Mouse (Mus musculus) urinary bladder, postnatal 14 days (tissue): ENCODE data around the gene Ccdc150.

ENCODE experiments used
- DNase-seq: peaks from one replicate; pipeline ENCODE4 v3.0.0; 2021; ENCODE audit warnings: low spot score

Ccdc150 gene

DNA sequence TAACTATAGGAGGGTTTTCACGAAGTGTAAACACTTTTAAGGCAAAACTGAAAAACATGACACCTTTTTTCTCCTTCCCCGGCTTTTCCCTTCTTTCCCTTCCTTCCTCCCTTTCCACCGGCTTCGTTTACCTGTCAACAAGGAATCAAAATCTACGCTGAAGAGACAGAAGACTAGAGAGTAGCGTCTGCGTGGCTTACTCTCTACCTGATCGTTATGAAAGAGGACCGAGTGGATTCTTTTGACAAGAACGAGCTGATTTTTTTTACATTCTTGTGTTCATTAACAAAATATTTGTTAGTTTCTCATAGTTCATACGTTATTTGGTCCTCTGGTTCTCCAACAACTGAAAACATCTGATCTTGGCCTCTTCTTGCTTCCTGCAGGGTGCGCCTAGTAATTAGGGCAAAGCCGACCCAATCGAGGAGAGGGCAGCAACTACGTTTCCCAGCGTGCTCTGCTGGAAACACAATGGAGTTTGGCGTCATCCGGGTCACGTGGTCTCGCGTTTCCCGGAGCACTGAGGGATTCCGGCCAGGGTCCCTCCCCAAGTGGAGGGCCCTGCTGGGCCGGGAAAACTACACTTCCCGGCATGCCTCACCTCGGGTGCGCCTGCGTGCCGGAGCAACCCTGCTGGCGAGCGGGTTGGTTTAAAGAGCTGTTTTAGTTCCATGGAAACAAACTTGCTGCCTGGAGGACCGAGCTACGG, at the start of gene Ccdc150:
TSS of gene Ccdc150 (plus strand) at position 526 of the 709 bp plus-strand sequence.
- DNase-seq = peak; percentile 98

DNA sequence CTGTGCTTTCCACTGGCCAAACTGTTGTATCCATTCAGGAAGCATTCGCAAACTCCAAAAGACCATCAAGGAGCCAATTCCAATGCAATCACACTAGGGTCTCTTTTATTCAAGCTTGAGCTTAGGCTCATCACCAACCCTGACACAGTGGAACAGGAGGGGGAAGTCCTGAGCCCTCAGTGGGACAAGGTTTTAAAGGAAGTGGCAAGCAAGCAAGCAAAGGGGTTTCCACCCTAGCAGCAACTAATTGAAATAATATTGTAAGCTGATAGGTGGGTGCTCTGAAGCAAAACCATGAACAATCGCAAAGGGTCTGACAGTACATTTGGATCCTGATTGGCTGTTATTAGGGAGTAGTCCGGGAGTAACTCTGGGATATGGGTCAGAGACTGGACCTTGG, 30.2 kb upstream of the Ccdc150 start:
- DNase-seq = no peak

DNA sequence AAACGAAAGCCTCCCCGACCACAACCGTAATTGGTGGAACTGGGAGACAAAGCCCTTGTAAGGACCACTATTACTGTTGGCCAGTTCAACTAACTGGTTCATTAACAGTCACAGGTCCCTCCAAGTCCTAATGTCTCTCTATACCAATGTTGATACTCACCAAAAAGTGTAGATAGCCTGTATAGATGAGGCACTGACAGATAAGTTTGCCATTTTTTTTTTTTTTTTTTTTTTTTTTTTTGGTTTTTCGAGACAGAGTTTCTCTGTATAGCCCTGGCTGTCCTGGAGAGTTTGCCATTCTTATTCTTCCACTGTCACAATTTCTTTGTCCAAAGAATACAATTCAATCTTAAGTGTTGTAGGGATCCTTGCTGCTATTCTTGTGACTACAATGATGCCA, 7.8 kb upstream of the Ccdc150 start:
- DNase-seq = no peak

DNA sequence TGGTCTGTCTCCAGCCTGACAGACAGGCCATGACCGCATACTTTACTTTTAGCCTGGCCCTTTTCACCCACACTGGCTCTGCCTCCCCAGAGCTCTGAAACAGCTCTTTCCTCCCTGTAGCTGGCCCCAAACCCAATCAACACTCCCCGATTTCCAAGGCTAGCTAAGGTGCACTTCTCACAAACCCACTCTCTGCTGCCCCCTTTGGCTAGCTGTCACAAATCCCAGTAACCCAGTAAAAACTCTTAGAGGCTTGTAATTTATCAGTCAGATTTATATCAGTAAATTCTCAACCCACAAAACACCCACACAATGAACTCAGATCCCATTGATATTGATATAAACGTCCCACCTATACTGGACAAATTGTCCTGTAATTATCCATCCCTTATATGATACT, 25.1 kb downstream of the Ccdc150 start:
- DNase-seq = no peak

DNA sequence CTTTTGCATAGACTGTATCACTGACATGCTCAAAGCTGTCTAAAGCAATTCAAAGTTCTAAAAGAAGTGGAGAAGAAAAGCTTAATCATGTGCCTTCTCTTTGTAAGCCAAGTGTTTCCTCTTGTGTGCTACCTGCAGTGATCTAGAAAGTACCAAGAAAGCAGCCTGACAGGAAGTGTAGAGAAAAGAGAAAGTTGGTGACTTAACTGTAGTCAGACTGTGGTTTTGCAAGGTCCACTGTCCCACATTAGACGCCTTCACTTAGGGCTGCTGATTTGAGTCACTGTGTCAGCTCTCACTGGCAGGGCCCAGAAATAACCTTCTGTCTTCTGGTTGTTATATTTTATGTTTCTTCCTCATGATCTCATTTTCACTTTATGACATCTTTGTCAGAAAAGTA, 29.1 kb downstream of the Ccdc150 start:
- no peak for DNase-seq

DNA sequence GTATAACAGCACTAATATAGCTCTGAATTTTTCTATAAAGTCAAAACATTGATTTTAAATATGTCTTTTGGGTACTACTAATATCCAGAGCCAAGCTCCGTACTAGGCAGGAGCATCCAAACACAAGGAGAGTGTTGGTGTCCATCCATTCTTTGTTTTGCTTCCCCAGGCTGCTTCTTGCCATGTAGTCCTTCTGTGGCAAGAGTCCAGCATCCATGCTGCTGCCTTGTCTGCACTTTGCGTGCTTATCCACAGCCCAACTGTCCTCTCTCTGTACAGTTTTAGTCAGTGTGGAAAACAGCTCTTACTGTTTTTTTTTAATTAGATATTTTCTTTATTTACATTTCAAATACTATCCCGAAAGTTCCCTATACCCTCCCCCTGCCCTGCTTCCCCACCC, 30.2 kb downstream of the Ccdc150 start:
- DNase-seq = no peak

DNA sequence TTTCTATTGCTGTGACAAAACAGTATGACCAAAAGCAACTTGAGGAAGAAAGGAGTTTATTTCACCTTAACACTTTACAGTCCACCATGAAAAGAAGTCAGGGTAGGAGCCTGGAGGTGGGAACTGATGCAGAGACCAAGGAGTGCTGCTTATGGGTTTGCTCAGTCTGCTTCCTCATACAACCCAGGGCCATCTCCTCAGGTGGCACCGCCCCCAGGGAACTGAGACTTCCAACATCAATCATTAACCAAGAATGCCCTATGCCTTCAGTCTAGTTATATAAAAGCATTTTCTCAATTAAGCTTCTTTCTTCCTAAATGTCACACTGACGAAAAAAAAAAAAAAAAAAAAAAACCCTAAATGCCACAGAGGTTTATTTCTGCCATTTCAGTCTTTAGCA, 55.9 kb downstream of the Ccdc150 start:
- DNase-seq = no peak

DNA sequence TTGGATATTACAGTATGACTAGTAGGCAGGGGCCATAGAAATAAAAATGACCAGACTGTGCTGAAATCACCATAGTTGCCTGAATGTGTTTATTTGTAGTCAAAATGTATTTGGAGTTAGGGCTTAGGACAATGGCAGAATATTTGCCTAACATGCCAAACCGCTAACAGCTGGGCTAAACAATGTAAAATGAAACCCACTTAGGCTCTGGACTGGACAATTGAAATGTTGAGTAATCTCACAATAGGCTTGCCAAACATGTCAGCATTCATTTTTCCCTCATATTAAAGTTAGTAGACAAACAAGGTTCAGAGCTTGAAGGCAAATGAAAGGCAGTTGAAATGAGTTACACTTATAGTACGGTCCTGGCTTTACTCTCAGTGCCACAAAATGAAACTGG, 76.2 kb downstream of the Ccdc150 start:
- no peak for DNase-seq

DNA sequence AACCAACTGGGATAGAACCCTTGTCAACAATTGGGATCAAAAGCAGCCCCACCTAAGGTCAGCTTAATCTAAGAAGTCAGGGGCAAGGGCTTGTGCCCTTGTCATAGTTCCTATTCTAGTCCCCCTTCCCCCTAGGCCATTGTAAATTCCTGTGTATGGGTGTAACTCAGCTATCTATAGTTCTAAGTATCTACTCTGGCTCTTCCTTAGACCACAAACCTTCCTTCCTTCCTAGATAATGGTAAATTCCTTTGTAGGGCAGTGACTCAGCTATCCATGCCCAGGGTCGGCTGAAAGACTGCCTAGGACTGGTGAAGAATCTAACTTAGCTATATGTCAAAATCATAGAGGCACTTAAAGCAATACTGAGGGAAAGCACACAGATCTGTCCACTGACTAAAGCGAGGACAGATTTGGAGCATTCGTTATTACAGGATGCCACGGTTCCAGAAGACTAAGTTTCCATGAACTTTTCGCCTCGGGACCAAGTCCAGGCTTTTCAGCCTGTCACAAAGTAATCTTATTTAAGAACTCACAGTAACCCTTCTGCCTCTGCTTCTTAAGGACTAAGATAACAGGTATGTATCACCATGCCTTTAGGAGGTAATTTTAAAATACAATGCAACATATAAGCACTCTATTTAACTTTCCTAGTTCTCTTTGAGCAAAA, 77.5 kb downstream of the Ccdc150 start:
- no peak for DNase-seq

DNA sequence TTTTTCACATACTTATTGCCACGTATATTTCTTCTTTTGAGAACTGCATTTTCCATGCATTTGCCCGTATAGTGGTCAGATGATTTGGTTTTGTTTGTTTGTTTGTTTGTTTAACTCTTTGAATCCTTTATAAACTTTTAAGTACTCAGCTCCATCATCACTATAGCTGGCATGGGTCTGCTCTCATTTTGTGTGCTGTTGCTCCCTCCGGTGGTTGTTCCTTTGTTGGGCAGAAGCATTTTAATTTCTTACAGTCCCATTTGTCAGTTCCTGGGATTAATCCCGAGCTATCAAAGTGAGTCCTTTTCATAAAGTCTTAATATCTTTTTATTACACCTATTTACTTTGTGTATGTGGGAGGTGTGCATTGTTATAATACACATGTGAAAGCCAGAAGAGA, 82.5 kb downstream of the Ccdc150 start:
- DNase-seq = peak; percentile 17

DNA sequence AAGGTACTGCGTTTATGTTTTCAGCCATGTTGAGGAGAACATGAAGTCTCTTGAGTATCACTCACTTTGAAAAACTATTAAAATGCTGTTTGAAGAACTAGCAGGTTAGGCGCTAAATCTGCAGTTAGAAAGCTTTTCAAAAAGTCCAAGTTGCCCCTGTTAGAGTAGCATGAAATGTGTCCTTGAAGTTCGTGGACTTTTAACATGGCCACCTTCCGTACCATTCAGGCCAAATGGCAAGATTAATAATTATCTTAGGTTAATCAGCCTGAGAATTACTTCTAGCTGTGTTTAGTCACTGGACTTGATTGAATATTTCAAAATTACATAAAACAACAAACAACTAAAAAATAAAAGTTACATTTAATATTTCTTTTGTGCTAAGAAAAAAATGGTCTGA, 104.3 kb downstream of the Ccdc150 start:
- DNase-seq = no peak

DNA sequence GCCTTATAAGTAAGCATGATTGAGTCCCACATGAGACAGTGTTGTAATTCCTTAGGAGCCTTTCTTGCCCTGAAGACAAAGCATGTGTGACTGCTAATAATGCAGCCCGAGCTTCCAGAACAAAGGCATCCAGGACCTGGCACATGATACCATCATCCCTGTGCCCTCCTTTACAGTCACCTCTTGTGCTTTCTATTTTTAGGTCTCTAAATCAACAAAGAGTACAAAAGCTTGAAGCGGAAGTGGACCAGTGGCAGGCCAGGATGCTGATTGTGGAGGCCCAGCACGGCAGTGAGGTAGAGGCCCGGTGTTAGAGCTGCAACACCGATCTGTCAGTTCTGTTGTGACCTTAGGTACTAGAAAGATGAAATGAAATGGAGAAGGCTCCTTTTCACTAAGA, 105.0 kb downstream of the Ccdc150 start:
- DNase-seq = no peak

DNA sequence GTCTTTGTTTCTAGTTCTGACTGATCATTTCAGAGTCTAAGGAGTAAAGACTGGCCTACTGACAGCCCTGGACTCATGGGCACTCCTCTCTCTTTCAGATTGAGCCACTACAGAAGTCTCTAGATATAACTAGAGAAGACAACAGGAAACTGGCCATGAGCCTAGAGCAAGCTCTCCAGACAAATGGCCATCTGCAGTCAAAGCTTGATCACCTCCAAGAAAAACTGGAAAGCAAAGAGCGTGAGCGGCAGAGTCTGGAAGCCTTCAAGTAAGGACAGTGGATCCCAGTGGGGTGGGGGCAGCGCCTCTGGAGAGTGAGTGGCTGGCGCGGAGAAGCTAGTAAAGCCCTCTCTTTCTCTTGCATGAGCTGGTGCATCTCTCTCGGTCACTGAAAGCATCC, 106.1 kb downstream of the Ccdc150 start:
- DNase-seq = no peak

DNA sequence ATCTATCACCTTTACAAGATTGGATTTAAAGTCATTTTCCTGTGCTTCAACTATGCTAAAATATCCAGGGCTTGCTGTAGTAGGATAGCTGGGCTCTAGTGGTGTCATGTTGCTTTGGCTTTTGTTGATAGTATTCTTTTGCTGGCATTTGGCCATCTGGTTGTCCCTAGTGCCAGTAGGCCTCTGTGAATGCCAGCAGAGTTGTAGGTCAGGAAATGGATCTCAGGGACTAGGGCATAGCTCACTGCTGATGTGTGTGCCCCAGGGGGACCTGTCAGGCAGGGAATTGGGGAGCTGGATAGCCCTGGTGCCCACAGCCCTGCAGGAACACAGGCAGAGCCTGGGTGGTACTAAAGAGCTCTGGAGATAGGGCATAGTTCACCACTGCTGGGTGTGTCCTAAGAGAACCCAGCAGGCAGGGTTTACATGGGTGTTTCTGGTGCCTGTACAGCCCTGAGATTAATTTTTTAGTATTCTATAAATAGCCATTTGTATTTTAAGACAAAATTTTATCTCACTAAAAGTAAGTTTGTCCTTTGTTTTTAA, 127.1 kb downstream of the Ccdc150 start:
- DNase-seq = no peak

DNA sequence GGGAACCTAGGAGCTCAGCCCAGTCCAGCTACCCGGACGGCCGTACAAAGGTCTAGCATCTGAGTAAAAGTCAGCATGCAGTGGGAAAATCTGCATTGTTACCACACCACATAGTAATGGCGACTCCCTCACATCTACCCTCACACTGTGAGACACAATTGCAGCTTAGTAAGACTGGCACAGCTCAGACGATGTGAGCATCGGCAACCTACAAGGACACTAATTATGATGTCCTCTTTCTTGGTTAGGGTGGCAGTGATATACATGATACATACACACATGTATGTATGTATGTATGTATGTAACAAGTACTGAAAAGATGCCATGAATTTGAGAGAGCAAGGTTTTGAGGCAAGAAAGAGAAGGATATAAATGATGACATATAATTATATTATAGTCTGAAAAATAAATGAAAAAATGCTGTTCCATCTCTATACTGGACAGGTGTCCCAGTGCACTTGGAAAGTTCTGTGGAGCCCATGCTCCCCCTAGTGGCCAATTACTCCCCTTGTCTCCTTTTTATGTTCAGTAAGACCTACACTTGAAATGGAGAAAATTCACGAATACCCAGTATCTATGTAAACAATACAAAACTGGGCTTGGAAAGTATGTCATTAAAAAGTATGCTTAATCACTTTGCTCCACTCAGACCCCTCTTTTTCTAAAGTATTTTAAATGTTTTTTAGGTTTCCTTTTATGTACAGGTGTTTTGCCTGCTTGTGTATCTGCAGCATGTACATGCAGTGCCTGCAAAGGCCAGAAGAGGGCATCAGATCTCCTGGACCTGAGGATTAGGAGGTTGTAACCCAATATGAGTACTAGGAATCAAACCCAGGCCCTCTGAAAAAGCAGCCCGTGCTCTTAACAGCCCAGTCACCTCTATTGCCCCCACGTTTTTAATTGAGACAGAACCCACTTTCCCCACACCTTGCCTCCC, 130.8 kb downstream of the Ccdc150 start:
- DNase-seq = peak; percentile 65

DNA sequence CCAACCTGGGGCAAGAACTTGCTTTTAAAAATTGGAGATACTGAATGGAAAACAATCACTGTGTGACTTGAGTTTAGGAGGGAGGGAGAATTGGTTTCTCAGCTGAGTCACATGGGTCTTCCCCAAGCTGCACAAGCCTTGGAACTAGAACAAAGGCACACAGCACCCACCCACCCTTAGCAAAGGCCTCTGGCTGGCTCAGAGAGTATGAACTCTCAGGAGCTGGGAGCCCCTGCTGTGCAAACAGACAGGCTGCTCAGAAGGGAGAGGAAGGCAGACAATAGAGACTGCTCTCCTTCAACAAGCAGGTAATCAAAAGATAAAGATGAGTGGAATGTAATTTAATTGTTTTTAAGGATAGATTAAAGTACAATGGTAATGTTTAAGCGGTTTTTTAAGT, 133.7 kb downstream of the Ccdc150 start:
- no peak for DNase-seq

DNA sequence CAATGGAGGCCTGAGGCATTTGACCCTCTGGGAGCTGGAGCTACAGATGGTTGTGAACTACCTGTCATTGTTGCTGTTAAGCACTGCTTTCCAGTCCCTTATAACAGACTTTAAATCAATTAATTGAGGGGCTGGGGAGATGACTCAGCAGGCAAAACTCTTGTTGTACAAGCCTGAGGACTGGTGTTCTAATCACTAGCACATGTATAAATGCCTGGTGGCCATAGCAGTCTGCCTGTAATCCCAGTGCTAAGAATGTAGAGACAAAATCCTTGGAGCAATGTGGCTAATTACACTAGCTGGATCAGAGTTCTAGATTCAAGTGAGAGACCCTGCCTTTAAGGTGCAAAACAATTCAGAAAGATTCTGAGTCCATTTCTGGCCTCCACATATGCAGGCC, 152.3 kb downstream of the Ccdc150 start:
- no peak for DNase-seq
